Mouse (Mus musculus): ENCODE measurements around the gene Pglyrp2. TPM values are rescaled to one million over a fixed set of nuclear protein-coding genes. Genes with fewer than 3 reads are reported as not detected.

The Pglyrp2 gene
- polyA plus RNA-seq, 1 experiment = not detected

GRCm38 (mm10) chr17:32402779-32403157 lies 21.2 kb downstream of the Pglyrp2 start:
- TF ChIP-seq CTCF (IDR thresholded peaks at IDR 0.05; ENCODE audit: control insufficient read depth, insufficient read depth, insufficient read length) (no peak), CEBPB (IDR thresholded peaks at IDR 0.05; ENCODE audit: low read depth) (no peak), MYOD1 (IDR thresholded peaks at IDR 0.05; ENCODE audit: control insufficient read depth, insufficient read length, low read depth) (no peak), MAX (IDR thresholded peaks at IDR 0.05) (no peak), MYOG (IDR thresholded peaks at IDR 0.05; ENCODE audit: control insufficient read depth, extremely low read depth, insufficient read length) (no peak), FOSL1 (IDR thresholded peaks at IDR 0.05; ENCODE audit: insufficient read depth, low read length, poor library complexity, severe bottlenecking) (no peak), USF1 (IDR thresholded peaks at IDR 0.05; ENCODE audit: low read depth) (no peak)
- H3ac ChIP-seq (ENCODE audit: control insufficient read depth, insufficient read length, low read depth) = no peak overlapping the region
- no peak overlapping the region for H3K4me3 ChIP-seq (ENCODE audit: insufficient read depth, poor library complexity, severe bottlenecking)

DNA sequence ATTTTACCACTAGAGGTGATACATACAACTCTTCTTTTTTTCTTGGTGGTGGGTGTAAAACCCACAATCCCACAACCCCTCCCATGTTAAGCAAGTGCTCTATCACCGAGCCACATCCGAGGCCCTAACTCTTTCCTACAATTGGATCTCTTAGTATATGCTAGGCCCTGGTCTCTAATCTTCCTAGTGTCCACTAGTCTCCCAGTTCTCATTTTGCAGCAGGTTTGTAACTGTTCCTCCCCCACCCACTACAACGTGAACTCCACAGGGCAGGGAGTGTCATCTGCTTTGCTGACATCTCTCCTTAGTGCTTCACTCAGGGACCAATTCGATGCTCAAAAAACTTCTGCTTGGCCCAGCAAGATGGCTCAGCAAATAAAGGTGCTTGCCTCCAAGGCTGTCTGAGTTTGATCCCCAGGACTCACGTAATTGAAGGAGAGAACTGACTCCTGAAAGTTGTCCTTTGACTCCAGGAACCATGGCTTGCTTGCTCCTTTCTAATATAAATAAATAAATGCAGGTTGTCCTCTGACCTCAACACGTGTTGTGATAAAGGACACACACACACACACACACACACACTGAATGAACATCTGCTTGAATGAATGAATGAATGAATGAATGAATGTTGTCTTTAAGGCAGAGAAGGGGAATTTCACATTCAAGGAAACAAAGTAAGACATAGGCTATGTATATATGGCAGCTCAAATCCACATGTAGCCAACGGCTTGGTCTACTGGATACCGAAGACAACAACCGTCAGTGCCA lies 21.8 kb downstream of the Pglyrp2 start:
- TF ChIP-seq USF1 (IDR thresholded peaks at IDR 0.05; ENCODE audit: low read depth) (no peak), MYOG (IDR thresholded peaks at IDR 0.05; ENCODE audit: control insufficient read depth, extremely low read depth, insufficient read length) (no peak), CTCF (IDR thresholded peaks at IDR 0.05; ENCODE audit: control insufficient read depth, insufficient read depth, insufficient read length) (no peak)
- no peaks in the 10 kb centered on the region for H3K79me3 ChIP-seq (ENCODE audit: low read depth)
- H3K27me3 ChIP-seq (ENCODE audit: control insufficient read depth, insufficient read depth, insufficient read length) = peaks cover 26% of the 10 kb centered on the region
- H3K36me3 ChIP-seq (ENCODE audit: control insufficient read depth, insufficient read depth) = no peaks in the 10 kb centered on the region
- H3K79me2 ChIP-seq (ENCODE audit: control insufficient read depth, insufficient read depth) = no peaks in the 10 kb centered on the region
- H3K4me3 ChIP-seq (ENCODE audit: insufficient read depth, poor library complexity, severe bottlenecking) = no peak overlapping the region
- no peak overlapping the region for H3ac ChIP-seq (ENCODE audit: control insufficient read depth, insufficient read length, low read depth)

More at GRCm38 (mm10) chr17:32402779-32403157, 21.2 kb downstream of the Pglyrp2 start:
- no peaks in the 10 kb centered on the region for H3K79me2 ChIP-seq (ENCODE audit: control insufficient read depth, insufficient read depth)
- H3K27me3 ChIP-seq (ENCODE audit: control insufficient read depth, insufficient read depth, insufficient read length) = peaks cover 20% of the 10 kb centered on the region
- no peaks in the 10 kb centered on the region for H3K79me3 ChIP-seq (ENCODE audit: low read depth)
- no peaks in the 10 kb centered on the region for H3K36me3 ChIP-seq (ENCODE audit: control insufficient read depth, insufficient read depth)

DNA sequence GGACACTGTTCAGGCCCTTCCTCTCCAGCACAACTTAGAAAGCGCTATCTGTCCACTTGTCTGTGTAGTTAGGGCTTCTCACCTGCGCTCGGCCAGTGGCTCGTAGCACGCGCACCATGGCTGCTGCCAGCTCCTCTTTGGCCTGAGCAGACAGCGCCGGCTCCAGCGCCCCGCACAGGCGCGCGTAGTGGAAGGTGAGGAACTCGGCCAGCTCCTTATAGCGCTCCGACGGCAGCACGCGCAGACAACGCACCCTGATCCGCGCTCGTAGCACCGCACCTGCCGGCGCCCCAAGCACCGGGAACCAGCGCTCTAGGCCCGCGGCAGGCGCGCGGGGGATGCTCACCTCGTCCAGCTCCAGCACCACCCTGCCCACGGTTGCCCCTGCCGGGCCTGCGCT lies 27.7 kb downstream of the Pglyrp2 start:
- Histone ChIP-seq H3K27me3 (ENCODE audit: control insufficient read depth, insufficient read depth, insufficient read length) (peaks cover 73% of the 10 kb centered on the region), H3K79me3 (ENCODE audit: low read depth) (no peaks in the 10 kb centered on the region), H3K4me3 (ENCODE audit: insufficient read depth, poor library complexity, severe bottlenecking) (no peak overlapping the region), H3ac (ENCODE audit: control insufficient read depth, insufficient read length, low read depth) (no peak overlapping the region), H3K79me2 (ENCODE audit: control insufficient read depth, insufficient read depth) (no peaks in the 10 kb centered on the region), H3K36me3 (ENCODE audit: control insufficient read depth, insufficient read depth) (no peaks in the 10 kb centered on the region)
- TF ChIP-seq MYOG (IDR thresholded peaks at IDR 0.05; ENCODE audit: control insufficient read depth, extremely low read depth, insufficient read length) (no peak), CEBPB (IDR thresholded peaks at IDR 0.05; ENCODE audit: low read depth) (no peak), MYOD1 (IDR thresholded peaks at IDR 0.05; ENCODE audit: control insufficient read depth, insufficient read length, low read depth) (no peak), FOSL1 (IDR thresholded peaks at IDR 0.05; ENCODE audit: insufficient read depth, low read length, poor library complexity, severe bottlenecking) (no peak), CTCF (IDR thresholded peaks at IDR 0.05; ENCODE audit: control insufficient read depth, insufficient read depth, insufficient read length) (no peak), USF1 (IDR thresholded peaks at IDR 0.05; ENCODE audit: low read depth) (no peak), MAX (IDR thresholded peaks at IDR 0.05) (no peak)

DNA sequence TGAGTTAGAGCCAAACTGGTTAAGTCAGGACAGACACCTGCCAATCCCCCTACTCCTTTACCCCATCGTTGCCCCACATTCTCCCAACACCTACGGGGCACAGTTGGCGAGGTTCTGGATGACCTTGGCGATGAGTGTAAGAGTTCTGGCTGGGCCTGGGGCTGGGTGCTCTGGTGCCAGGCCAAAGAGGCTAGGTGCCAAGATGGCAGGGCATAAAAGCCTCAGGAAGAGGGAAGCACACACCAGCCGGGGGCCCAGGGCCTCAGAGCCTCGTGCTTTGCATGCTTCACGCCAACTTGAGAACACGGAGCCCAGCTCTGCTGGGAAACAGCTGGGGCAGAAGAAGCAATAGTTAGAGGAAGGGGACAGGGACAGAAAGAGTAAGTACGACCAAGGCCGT lies 30.0 kb downstream of the Pglyrp2 start:
- Histone ChIP-seq H3K79me2 (ENCODE audit: control insufficient read depth, insufficient read depth) (no peaks in the 10 kb centered on the region), H3K79me3 (ENCODE audit: low read depth) (no peaks in the 10 kb centered on the region), H3K4me3 (ENCODE audit: insufficient read depth, poor library complexity, severe bottlenecking) (no peak overlapping the region), H3ac (ENCODE audit: control insufficient read depth, insufficient read length, low read depth) (no peak overlapping the region), H3K36me3 (ENCODE audit: control insufficient read depth, insufficient read depth) (no peaks in the 10 kb centered on the region), H3K27me3 (ENCODE audit: control insufficient read depth, insufficient read depth, insufficient read length) (peaks cover 70% of the 10 kb centered on the region)
- TF ChIP-seq USF1 (IDR thresholded peaks at IDR 0.05; ENCODE audit: low read depth) (no peak), FOSL1 (IDR thresholded peaks at IDR 0.05; ENCODE audit: insufficient read depth, low read length, poor library complexity, severe bottlenecking) (no peak), MYOD1 (IDR thresholded peaks at IDR 0.05; ENCODE audit: control insufficient read depth, insufficient read length, low read depth) (no peak), MYOG (IDR thresholded peaks at IDR 0.05; ENCODE audit: control insufficient read depth, extremely low read depth, insufficient read length) (no peak), CTCF (IDR thresholded peaks at IDR 0.05; ENCODE audit: control insufficient read depth, insufficient read depth, insufficient read length) (no peak), CEBPB (IDR thresholded peaks at IDR 0.05; ENCODE audit: low read depth) (no peak), MAX (IDR thresholded peaks at IDR 0.05) (no peak)

- Histone ChIP-seq H3ac (ENCODE audit: control insufficient read depth, insufficient read length, low read depth) (peak within 1 kb of the TSS; percentile 96), H3K36me3 (ENCODE audit: control insufficient read depth, insufficient read depth) (no peaks in the 10 kb centered on the region), H3K4me3 (ENCODE audit: insufficient read depth, poor library complexity, severe bottlenecking) (peak within 1 kb of the TSS; percentile 40), H3K27me3 (ENCODE audit: control insufficient read depth, insufficient read depth, insufficient read length) (peaks cover 24% of the 10 kb centered on the region), H3K79me2 (ENCODE audit: control insufficient read depth, insufficient read depth) (no peaks in the 10 kb centered on the region), H3K79me3 (ENCODE audit: low read depth) (no peaks in the 10 kb centered on the region)
- TF ChIP-seq CEBPB (IDR thresholded peaks at IDR 0.05; ENCODE audit: low read depth) (no peak), USF1 (IDR thresholded peaks at IDR 0.05; ENCODE audit: low read depth) (no peak), FOSL1 (IDR thresholded peaks at IDR 0.05; ENCODE audit: insufficient read depth, low read length, poor library complexity, severe bottlenecking) (no peak), MYOD1 (IDR thresholded peaks at IDR 0.05; ENCODE audit: control insufficient read depth, insufficient read length, low read depth) (no peak), MAX (IDR thresholded peaks at IDR 0.05) (no peak), MYOG (IDR thresholded peaks at IDR 0.05; ENCODE audit: control insufficient read depth, extremely low read depth, insufficient read length) (no peak), CTCF (IDR thresholded peaks at IDR 0.05; ENCODE audit: control insufficient read depth, insufficient read depth, insufficient read length) (no peak)
These were observed 34.8 kb downstream of the Pglyrp2 start, which contains the start of gene Wiz for GRCm38 (mm10) chr17:32389101-32389659. Wiz (minus strand) TSS chr17:32389439.
